Mouse (Mus musculus): ENCODE results near the gene Acox2. TPM values are rescaled to one million over a fixed set of nuclear protein-coding genes. Genes with fewer than 3 reads are reported as not detected.

The Acox2 gene
- polyA plus RNA-seq, 1 experiment from 2014 or later = not detected

GRCm38 (mm10) chr14:8214299-8215207 lies 44.6 kb downstream of the Acox2 start:
- WGBS = 2% methylated on average over 62 of the region's 63 CpGs
- no peaks in the 10 kb centered on the region for H3K36me3 ChIP-seq (ENCODE audit: control insufficient read depth, insufficient read depth, low read length)
- peak overlapping the region; percentile 92 for H3K27ac ChIP-seq (replicated peaks; ENCODE audit: low read depth, low read length)
- ATAC-seq (ENCODE audit: low FRiP score, low TSS enrichment) (peak; percentile 88), DNase-seq (peak; percentile 88)
- H3K4me2 ChIP-seq (ENCODE audit: low read length) = peak overlapping the region; percentile 87
- no peaks in the 10 kb centered on the region for H3K9me3 ChIP-seq (ENCODE audit: control insufficient read depth, low read length)
- H3K4me1 ChIP-seq (ENCODE audit: control insufficient read depth, insufficient read depth, low read length) = peaks cover 19% of the 10 kb centered on the region; the same call in 1 of the 2 replicates
- H3K27me3 ChIP-seq (ENCODE audit: control insufficient read depth, insufficient read depth, low read length) = peaks cover 15% of the 10 kb centered on the region
- peak overlapping the region; percentile 56 for H3K4me3 ChIP-seq (replicated peaks; ENCODE audit: low read depth, low read length)
- H3K9ac ChIP-seq (replicated peaks; ENCODE audit: low read length) = peak overlapping the region; percentile 79

GRCm38 (mm10) chr14:8213803-8214224 lies 45.3 kb downstream of the Acox2 start, which contains the start of gene Kctd6:
Gene Kctd6 (plus strand): TSS chr14:8214140.
- peak within 1 kb of the TSS; percentile 87 for H3K4me2 ChIP-seq (ENCODE audit: low read length)
- peaks cover 18% of the 10 kb centered on the region; the same call in 1 of the 2 replicates for H3K4me1 ChIP-seq (ENCODE audit: control insufficient read depth, insufficient read depth, low read length)
- no peaks in the 10 kb centered on the region for H3K9me3 ChIP-seq (ENCODE audit: control insufficient read depth, low read length)
- H3K27ac ChIP-seq (replicated peaks; ENCODE audit: low read depth, low read length) = peak within 1 kb of the TSS; percentile 92
- peaks cover 15% of the 10 kb centered on the region for H3K27me3 ChIP-seq (ENCODE audit: control insufficient read depth, insufficient read depth, low read length)
- 1% methylated on average over 23 of the region's 49 CpGs for WGBS
- DNase-seq = peak; percentile 98
- peak within 1 kb of the TSS; percentile 79 for H3K9ac ChIP-seq (replicated peaks; ENCODE audit: low read length)
- H3K36me3 ChIP-seq (ENCODE audit: control insufficient read depth, insufficient read depth, low read length) = no peaks in the 10 kb centered on the region
- H3K4me3 ChIP-seq (replicated peaks; ENCODE audit: low read depth, low read length) = peak within 1 kb of the TSS; percentile 56
- ATAC-seq (ENCODE audit: low FRiP score, low TSS enrichment) = peak; percentile 98

- ATAC-seq (ENCODE audit: low FRiP score, low TSS enrichment) = no peak
- Histone ChIP-seq H3K4me3 (replicated peaks; ENCODE audit: low read depth, low read length) (no peak overlapping the region), H3K27ac (replicated peaks; ENCODE audit: low read depth, low read length) (no peak overlapping the region), H3K4me1 (ENCODE audit: control insufficient read depth, insufficient read depth, low read length) (peaks cover 12% of the 10 kb centered on the region; the same call in 1 of the 2 replicates), H3K36me3 (ENCODE audit: control insufficient read depth, insufficient read depth, low read length) (no peaks in the 10 kb centered on the region), H3K27me3 (ENCODE audit: control insufficient read depth, insufficient read depth, low read length) (peaks cover 12% of the 10 kb centered on the region), H3K9me3 (ENCODE audit: control insufficient read depth, low read length) (no peaks in the 10 kb centered on the region), H3K9ac (replicated peaks; ENCODE audit: low read length) (no peak overlapping the region), H3K4me2 (ENCODE audit: low read length) (no peak overlapping the region)
- WGBS = 74% methylated on average over 2 of the region's 2 CpGs
- DNase-seq = no peak
These were observed 46.2 kb downstream of the Acox2 start for GRCm38 (mm10) chr14:8212996-8213395.

- Histone ChIP-seq H3K4me2 (ENCODE audit: low read length) (no peak overlapping the region), H3K9me3 (ENCODE audit: control insufficient read depth, low read length) (no peaks in the 10 kb centered on the region), H3K4me1 (ENCODE audit: control insufficient read depth, insufficient read depth, low read length) (peaks cover 4% of the 10 kb centered on the region; the same call in 1 of the 2 replicates), H3K36me3 (ENCODE audit: control insufficient read depth, insufficient read depth, low read length) (no peaks in the 10 kb centered on the region), H3K27ac (replicated peaks; ENCODE audit: low read depth, low read length) (no peak overlapping the region), H3K4me3 (replicated peaks; ENCODE audit: low read depth, low read length) (no peak overlapping the region), H3K9ac (replicated peaks; ENCODE audit: low read length) (no peak overlapping the region), H3K27me3 (ENCODE audit: control insufficient read depth, insufficient read depth, low read length) (no peaks in the 10 kb centered on the region)
- no peak for DNase-seq
- 81% methylated on average over 2 of the region's 2 CpGs for WGBS
- ATAC-seq (ENCODE audit: low FRiP score, low TSS enrichment) = no peak
These were observed 49.3 kb downstream of the Acox2 start for GRCm38 (mm10) chr14:8209896-8210295.

GRCm38 (mm10) chr14:8208876-8209275 lies 50.3 kb downstream of the Acox2 start:
- no peak overlapping the region for H3K27ac ChIP-seq (replicated peaks; ENCODE audit: low read depth, low read length)
- no peaks in the 10 kb centered on the region for H3K27me3 ChIP-seq (ENCODE audit: control insufficient read depth, insufficient read depth, low read length)
- ATAC-seq (ENCODE audit: low FRiP score, low TSS enrichment) (no peak), DNase-seq (no peak)
- H3K4me1 ChIP-seq (ENCODE audit: control insufficient read depth, insufficient read depth, low read length) = no peaks in the 10 kb centered on the region
- 72% methylated on average over 3 of the region's 3 CpGs for WGBS
- H3K4me3 ChIP-seq (replicated peaks; ENCODE audit: low read depth, low read length) = no peak overlapping the region
- no peak overlapping the region for H3K9ac ChIP-seq (replicated peaks; ENCODE audit: low read length)
- H3K9me3 ChIP-seq (ENCODE audit: control insufficient read depth, low read length) = no peaks in the 10 kb centered on the region
- no peaks in the 10 kb centered on the region for H3K36me3 ChIP-seq (ENCODE audit: control insufficient read depth, insufficient read depth, low read length)
- no peak overlapping the region for H3K4me2 ChIP-seq (ENCODE audit: low read length)

GRCm38 (mm10) chr14:8207543-8207942 lies 51.6 kb downstream of the Acox2 start:
- Histone ChIP-seq H3K9me3 (ENCODE audit: control insufficient read depth, low read length) (no peaks in the 10 kb centered on the region), H3K4me3 (replicated peaks; ENCODE audit: low read depth, low read length) (no peak overlapping the region), H3K36me3 (ENCODE audit: control insufficient read depth, insufficient read depth, low read length) (no peaks in the 10 kb centered on the region), H3K4me2 (ENCODE audit: low read length) (no peak overlapping the region), H3K27ac (replicated peaks; ENCODE audit: low read depth, low read length) (no peak overlapping the region), H3K9ac (replicated peaks; ENCODE audit: low read length) (no peak overlapping the region), H3K27me3 (ENCODE audit: control insufficient read depth, insufficient read depth, low read length) (no peaks in the 10 kb centered on the region), H3K4me1 (ENCODE audit: control insufficient read depth, insufficient read depth, low read length) (no peaks in the 10 kb centered on the region)
- ATAC-seq (ENCODE audit: low FRiP score, low TSS enrichment) (no peak), DNase-seq (no peak)
- 58% methylated on average over 5 of the region's 5 CpGs for WGBS

GRCm38 (mm10) chr14:8207105-8207504 lies 52.0 kb downstream of the Acox2 start:
- H3K27ac ChIP-seq (replicated peaks; ENCODE audit: low read depth, low read length) = no peak overlapping the region
- 6% methylated on average over 5 of the region's 5 CpGs for WGBS

GRCm38 (mm10) chr14:8206179-8206910 lies 52.8 kb downstream of the Acox2 start:
- no peaks in the 10 kb centered on the region for H3K9me3 ChIP-seq (ENCODE audit: control insufficient read depth, low read length)
- H3K27ac ChIP-seq (replicated peaks; ENCODE audit: low read depth, low read length) = no peak overlapping the region
- no peak for ATAC-seq (ENCODE audit: low FRiP score, low TSS enrichment)
- WGBS = 60% methylated on average over 9 of the region's 9 CpGs
- DNase-seq = no peak
- H3K27me3 ChIP-seq (ENCODE audit: control insufficient read depth, insufficient read depth, low read length) = no peaks in the 10 kb centered on the region
- H3K4me2 ChIP-seq (ENCODE audit: low read length) = no peak overlapping the region
- no peaks in the 10 kb centered on the region for H3K36me3 ChIP-seq (ENCODE audit: control insufficient read depth, insufficient read depth, low read length)
- H3K4me3 ChIP-seq (replicated peaks; ENCODE audit: low read depth, low read length) = no peak overlapping the region
- H3K4me1 ChIP-seq (ENCODE audit: control insufficient read depth, insufficient read depth, low read length) = no peaks in the 10 kb centered on the region
- H3K9ac ChIP-seq (replicated peaks; ENCODE audit: low read length) = no peak overlapping the region

More at GRCm38 (mm10) chr14:8207105-8207504, 52.0 kb downstream of the Acox2 start:
- DNase-seq (no peak), ATAC-seq (ENCODE audit: low FRiP score, low TSS enrichment) (peak; percentile 59; the same call in 1 of the 2 replicates)
- H3K9ac ChIP-seq (replicated peaks; ENCODE audit: low read length) = no peak overlapping the region
- no peaks in the 10 kb centered on the region for H3K36me3 ChIP-seq (ENCODE audit: control insufficient read depth, insufficient read depth, low read length)
- H3K9me3 ChIP-seq (ENCODE audit: control insufficient read depth, low read length) = no peaks in the 10 kb centered on the region
- H3K4me1 ChIP-seq (ENCODE audit: control insufficient read depth, insufficient read depth, low read length) = no peaks in the 10 kb centered on the region
- no peak overlapping the region for H3K4me3 ChIP-seq (replicated peaks; ENCODE audit: low read depth, low read length)
- no peaks in the 10 kb centered on the region for H3K27me3 ChIP-seq (ENCODE audit: control insufficient read depth, insufficient read depth, low read length)
- H3K4me2 ChIP-seq (ENCODE audit: low read length) = no peak overlapping the region

All from midbrain, embryonic 14.5 days (tissue).